Mouse (Mus musculus): ENCODE measurements around the gene Tbcel.

The Tbcel gene

DNA sequence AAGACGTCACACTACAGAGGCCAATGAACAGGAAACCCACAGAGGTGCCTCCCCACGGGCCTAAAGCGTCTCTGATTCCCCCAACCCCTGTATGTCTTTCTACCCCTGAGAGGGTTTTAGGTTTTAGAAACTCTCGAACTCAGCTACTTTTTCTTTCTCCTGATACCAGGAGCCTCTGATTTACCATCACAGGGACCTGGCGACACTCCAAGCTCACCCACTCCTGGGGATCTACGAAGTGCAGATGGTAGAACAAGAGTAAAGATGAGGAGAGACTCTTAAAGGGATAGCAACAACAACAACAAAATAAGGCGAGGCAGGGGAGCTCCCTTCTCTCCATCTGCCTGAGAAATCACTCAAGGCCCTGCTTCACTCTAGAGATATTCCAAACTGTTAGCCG, 120.6 kb downstream of the Tbcel start:
- no peak for DNase-seq (ENCODE audit: low read depth, low spot score)

DNA sequence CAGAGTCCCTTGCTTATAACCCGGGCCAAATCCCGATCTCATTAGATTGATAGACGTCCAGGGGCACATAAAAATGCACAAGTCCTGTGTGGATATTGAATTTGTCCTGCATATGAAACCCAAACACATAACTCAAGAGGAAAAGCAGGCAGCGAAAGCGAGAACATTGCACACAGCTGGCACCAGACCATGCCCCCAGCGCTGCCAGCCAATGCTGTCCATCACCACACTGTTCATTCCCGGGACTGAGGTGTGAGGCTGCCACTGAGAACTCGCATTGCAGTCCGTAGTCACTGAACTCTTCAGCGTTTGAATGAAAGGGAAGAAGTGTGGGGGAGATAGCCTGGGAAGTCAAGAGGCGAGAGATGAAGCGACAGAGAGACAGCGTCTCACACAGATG, 122.0 kb downstream of the Tbcel start:
- DNase-seq (ENCODE audit: low read depth, low spot score), result no peak

DNA sequence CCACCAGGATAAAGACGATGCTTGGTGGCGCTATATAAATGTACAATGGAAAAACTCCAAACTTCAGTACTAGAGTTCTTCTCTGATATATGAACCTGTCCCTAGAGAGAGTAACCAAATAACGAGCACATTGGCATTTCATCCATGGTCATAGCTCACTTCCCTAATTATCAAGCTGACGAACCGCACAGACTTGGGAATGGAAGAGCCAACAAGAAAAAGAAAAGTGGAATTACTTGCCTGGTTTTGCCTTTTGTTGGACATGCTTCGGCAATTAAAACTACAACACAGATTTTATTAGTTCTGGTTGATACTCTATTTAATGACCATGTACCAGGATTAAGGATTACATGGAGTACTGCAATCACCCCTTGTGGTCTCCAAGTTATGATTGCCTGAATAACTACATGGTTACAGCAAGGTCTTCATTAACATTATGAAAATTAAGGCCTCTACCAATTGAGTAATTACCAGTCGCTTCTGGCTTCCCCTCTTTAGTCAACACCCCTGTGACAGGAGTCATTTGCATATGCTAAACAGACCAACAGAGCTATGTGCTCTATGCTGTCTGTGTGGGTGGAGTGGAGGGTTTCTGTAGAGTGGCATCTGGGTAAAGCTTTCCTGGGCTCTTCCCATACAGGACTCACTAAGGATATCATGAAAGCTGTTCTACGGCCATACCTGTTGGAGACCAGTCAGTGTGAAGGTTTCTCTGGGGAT, 124.8 kb downstream of the Tbcel start:
- DNase-seq (ENCODE audit: low read depth, low spot score), result no peak

DNA sequence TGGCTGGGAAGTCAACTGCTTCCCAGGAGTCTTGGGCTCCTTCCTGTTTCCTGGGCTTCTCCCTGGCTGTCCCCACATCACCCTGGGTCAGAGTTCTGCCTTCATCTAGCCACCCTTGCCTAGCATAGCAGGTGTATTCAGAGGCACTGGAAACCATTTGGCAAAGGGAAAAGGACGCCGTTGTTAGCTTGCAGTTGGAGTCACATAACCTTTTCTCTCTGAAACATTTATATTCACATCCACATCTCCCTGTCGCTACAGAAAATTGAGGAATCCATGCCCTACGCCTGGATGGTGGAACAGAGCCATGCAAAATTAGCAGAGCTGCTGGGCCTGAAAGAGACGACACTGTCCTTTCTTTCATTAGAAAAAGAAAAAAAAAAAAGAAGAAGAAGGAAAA, 125.5 kb downstream of the Tbcel start:
- no peak for DNase-seq (ENCODE audit: low read depth, low spot score)

DNA sequence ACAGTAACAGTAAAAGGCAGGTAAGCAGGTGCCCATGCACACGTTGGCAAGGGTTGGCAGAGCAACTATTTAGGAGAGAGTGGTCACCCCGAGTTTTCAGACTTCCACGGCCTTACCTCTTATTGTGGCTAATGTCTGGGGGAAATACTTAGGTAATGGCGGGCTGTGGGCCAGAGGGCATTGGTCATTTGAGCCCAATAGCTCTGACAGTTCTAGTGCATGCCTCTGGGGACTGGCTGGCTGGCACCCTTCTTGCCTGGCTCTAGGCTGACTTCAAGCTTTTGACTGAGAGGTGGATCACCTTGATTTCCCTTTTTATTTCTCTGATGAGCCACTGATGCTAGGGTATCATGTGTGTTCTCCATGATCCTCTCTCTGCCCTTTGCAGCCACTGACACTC, 129.5 kb downstream of the Tbcel start:
- DNase-seq (ENCODE audit: low read depth, low spot score), result no peak

DNA sequence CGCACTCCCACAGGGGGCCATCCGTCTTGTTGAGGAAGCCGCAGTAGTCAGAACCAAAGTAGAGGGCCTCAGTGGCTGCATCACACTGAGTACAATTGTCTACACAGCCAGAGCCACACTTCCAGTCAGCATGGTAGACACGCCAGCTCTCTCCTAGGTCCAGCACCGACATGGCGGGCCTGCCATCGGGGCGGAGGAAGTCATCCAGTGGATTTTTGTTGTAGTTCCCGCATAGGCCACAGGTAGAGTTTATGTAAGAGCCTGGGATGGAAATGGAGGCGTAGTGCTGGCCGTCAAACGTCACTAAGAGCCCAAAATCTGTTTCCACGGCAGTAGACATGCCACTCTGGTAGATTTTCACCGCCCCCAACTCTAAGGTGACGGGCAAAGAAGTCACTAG, 130.0 kb downstream of the Tbcel start:
- DNase-seq (ENCODE audit: low read depth, low spot score), result peak; percentile 60

DNA sequence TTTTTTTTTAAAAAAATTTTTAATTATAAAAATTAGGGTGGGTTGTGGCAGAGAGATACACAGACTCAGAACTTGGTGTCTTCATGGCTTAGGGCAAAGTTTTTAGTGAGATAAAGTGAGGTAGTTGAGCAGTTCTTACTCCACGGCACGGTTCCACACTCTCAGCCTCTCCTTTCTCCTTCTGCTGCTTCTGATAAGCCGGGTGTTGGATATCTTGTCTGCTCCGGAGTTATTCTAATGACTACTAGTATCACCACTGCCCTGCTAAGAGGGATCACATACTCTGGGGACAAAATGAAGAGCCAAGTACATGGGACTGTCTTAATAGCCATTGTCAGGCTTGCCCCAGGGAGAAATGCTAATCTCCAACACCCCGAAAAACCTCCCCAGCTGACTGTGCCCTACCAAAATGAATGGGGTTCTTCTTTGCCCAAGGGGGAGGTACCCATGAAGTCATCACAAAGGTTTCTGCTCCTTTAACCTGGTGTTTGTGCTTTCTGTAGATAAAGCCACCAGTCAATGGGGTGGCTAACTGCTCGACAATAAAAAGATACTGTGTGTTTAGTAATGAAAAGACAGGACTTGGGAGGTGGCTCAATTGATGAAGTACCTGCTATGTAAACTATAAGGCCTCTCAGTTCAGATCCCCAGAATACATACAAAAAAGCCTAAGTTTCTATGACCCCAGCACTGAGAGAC, 135.8 kb downstream of the Tbcel start:
- DNase-seq (ENCODE audit: low read depth, low spot score), result no peak
